Mouse (Mus musculus): ENCODE measurements around the gene Daglb. TPM values are rescaled to one million over a fixed set of nuclear protein-coding genes. Genes with fewer than 3 reads are reported as not detected.
"Not testable (repeated sequence)": the region's sequence is repeated elsewhere in the genome, so short reads cannot be mapped to it uniquely, and the experiment has no call there.

Gene Daglb
- total RNA-seq, 2 experiments from 2014 or later, result 27.7 to 32.1 TPM

GRCm38 (mm10) chr5:143495708-143496107 is 31.3 kb downstream of the Daglb start:
- no peak for TF ChIP-seq CTCF (conservative IDR thresholded peaks at IDR 0.05)
- DNase-seq (ENCODE audit: low spot score in 2 of 2), result no peak
- Histone ChIP-seq H3K4me3 (no peak overlapping the region), H3K27ac (no peak overlapping the region)

- no peak overlapping the region for H3K4me3 ChIP-seq
- TF ChIP-seq CTCF (conservative IDR thresholded peaks at IDR 0.05), result peak; percentile 58
- DNase-seq (ENCODE audit: low spot score in 2 of 2), result no peak
- no peak overlapping the region for H3K27ac ChIP-seq
Measured at GRCm38 (mm10) chr5:143497451-143497850, 33.1 kb downstream of the Daglb start.

- H3K4me3 ChIP-seq, result no peak overlapping the region
- no peak for DNase-seq (ENCODE audit: low spot score in 2 of 2)
- TF ChIP-seq CTCF (conservative IDR thresholded peaks at IDR 0.05), result no peak
- no peak overlapping the region for H3K27ac ChIP-seq
Measured at GRCm38 (mm10) chr5:143499197-143499596, 34.8 kb downstream of the Daglb start.

- Histone ChIP-seq H3K27ac (no peak overlapping the region), H3K4me3 (no peak overlapping the region)
- TF ChIP-seq CTCF (conservative IDR thresholded peaks at IDR 0.05), result no peak
- DNase-seq (ENCODE audit: low spot score in 2 of 2), result no peak
Measured at GRCm38 (mm10) chr5:143499686-143500085, 35.3 kb downstream of the Daglb start.

- DNase-seq (ENCODE audit: low spot score in 2 of 2); H3K27ac ChIP-seq; H3K4me3 ChIP-seq: not testable (repeated sequence)
Measured at GRCm38 (mm10) chr5:143500711-143501110, 36.3 kb downstream of the Daglb start.

GRCm38 (mm10) chr5:143501140-143501539 is 36.8 kb downstream of the Daglb start:
- Histone ChIP-seq H3K4me3 (no peak overlapping the region), H3K27ac (0 out of 2 replicates have a peak overlapping the region, but pooled peaks have one; percentile 2)
- no peak for TF ChIP-seq CTCF (conservative IDR thresholded peaks at IDR 0.05)
- DNase-seq (ENCODE audit: low spot score in 2 of 2), result no peak

GRCm38 (mm10) chr5:143501649-143502048 is 37.3 kb downstream of the Daglb start:
- DNase-seq (ENCODE audit: low spot score in 2 of 2), result no peak
- Histone ChIP-seq H3K4me3 (no peak overlapping the region), H3K27ac (peak overlapping the region; percentile 43)
- TF ChIP-seq CTCF (conservative IDR thresholded peaks at IDR 0.05), result no peak

- DNase-seq (ENCODE audit: low spot score in 2 of 2), result no peak
- TF ChIP-seq CTCF (conservative IDR thresholded peaks at IDR 0.05), result no peak
- Histone ChIP-seq H3K27ac (no peak overlapping the region), H3K4me3 (no peak overlapping the region)
Measured at GRCm38 (mm10) chr5:143502899-143503557, 38.6 kb downstream of the Daglb start.

GRCm38 (mm10) chr5:143503740-143504139 is 39.4 kb downstream of the Daglb start:
- H3K4me3 ChIP-seq, result no peak overlapping the region
- no peak for DNase-seq (ENCODE audit: low spot score in 2 of 2)
- no peak for TF ChIP-seq CTCF (conservative IDR thresholded peaks at IDR 0.05)
- no peak overlapping the region for H3K27ac ChIP-seq

GRCm38 (mm10) chr5:143504453-143504852 is 40.1 kb downstream of the Daglb start:
- no peak overlapping the region for H3K27ac ChIP-seq

GRCm38 (mm10) chr5:143505056-143505455 is 40.7 kb downstream of the Daglb start:
- H3K4me3 ChIP-seq, result no peak overlapping the region
- no peak for DNase-seq (ENCODE audit: low spot score in 2 of 2)
- no peak for TF ChIP-seq CTCF (conservative IDR thresholded peaks at IDR 0.05)

More at GRCm38 (mm10) chr5:143504453-143504852, 40.1 kb downstream of the Daglb start:
- TF ChIP-seq CTCF (conservative IDR thresholded peaks at IDR 0.05), result peak; percentile 71
- no peak overlapping the region for H3K4me3 ChIP-seq
- no peak for DNase-seq (ENCODE audit: low spot score in 2 of 2)

GRCm38 (mm10) chr5:143505545-143505944 is 41.2 kb downstream of the Daglb start:
- no peak for TF ChIP-seq CTCF (conservative IDR thresholded peaks at IDR 0.05)
- H3K4me3 ChIP-seq, result no peak overlapping the region

More at GRCm38 (mm10) chr5:143505056-143505455, 40.7 kb downstream of the Daglb start:
- no peak overlapping the region for H3K27ac ChIP-seq

GRCm38 (mm10) chr5:143509294-143509693 is 44.9 kb downstream of the Daglb start:
- DNase-seq (ENCODE audit: low spot score in 2 of 2), result no peak
- H3K27ac ChIP-seq, result peak overlapping the region; percentile 70

More at GRCm38 (mm10) chr5:143505545-143505944, 41.2 kb downstream of the Daglb start:
- no peak for DNase-seq (ENCODE audit: low spot score in 2 of 2)
- no peak overlapping the region for H3K27ac ChIP-seq

GRCm38 (mm10) chr5:143509737-143510136 is 45.4 kb downstream of the Daglb start:
- DNase-seq (ENCODE audit: low spot score in 2 of 2), result no peak
- TF ChIP-seq CTCF (conservative IDR thresholded peaks at IDR 0.05), result no peak
- Histone ChIP-seq H3K27ac (peak overlapping the region; percentile 70), H3K4me3 (no peak overlapping the region)

More at GRCm38 (mm10) chr5:143509294-143509693, 44.9 kb downstream of the Daglb start:
- H3K4me3 ChIP-seq, result no peak overlapping the region
- TF ChIP-seq CTCF (conservative IDR thresholded peaks at IDR 0.05), result no peak

All from layer of hippocampus, adult 2 months (tissue).